Mouse (Mus musculus) erythroblast, embryonic 14.5 days (primary cell): ENCODE results near the gene Rassf1.

Experiments
- GATA1 ChIP-seq: IDR thresholded peaks from 2 replicates; pipeline ENCODE4 v1.6.1; 2012; ENCODE audit warnings: low read length, inconsistent platforms, mixed read lengths
- TAL1 ChIP-seq: IDR thresholded peaks from 3 replicates; pipeline ENCODE4 v1.6.1; 2012; ENCODE audit warnings: low read length, inconsistent platforms, mixed read lengths

DNA sequence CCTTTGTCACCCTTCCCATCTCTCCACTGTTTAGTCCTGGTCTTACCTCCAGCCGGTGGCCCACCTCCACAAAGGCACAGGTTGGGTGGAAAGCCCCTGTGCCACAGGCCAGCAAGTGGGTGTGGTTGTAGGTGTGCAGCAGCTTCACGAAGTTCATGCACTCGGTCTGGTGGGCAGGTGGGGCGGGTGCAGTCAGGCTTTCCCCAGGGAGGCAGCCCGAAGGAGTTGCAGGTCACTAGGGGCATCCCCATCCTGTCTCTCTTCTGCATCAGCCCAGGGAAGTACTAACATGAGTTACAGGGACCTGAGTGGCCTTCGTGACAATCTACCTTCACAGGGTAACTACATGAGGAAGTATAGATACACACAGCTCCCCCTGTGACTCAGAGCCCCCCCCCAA lies 51.9 kb downstream of the Rassf1 start:
- no peak for TF ChIP-seq GATA1
- TF ChIP-seq TAL1: no peak
